Mouse (Mus musculus) cortical plate, adult 2 months (tissue): Measurements from ENCODE around the gene Slit1.

Experiments used
- CTCF ChIP-seq: fragments of 200-500 bp; IDR thresholded peaks from 2 replicates; pipeline ENCODE4 v1.5.1; 2011; ENCODE audit warnings: mild to moderate bottlenecking, control low read depth, low read length; ENCODE audit not compliant: insufficient read depth; ENCODE audit errors: extremely low read depth
- POLR2A ChIP-seq: fragments of 200-500 bp; IDR thresholded peaks from 2 replicates; pipeline ENCODE4 v1.6.1; 2011; ENCODE audit warnings: mild to moderate bottlenecking, low read length, control low read depth; ENCODE audit not compliant: insufficient read depth; ENCODE audit errors: extremely low read depth

GRCm38 (mm10) chr19:41791384-41791783, 47.9 kb upstream of the Slit1 start:
- TF ChIP-seq CTCF (0 out of 2 replicates have a peak, but pooled peaks have one; percentile 6), POLR2A (no peak)
